Mouse (Mus musculus) cerebellum, adult 2 months (tissue): ENCODE measurements around the gene Coa6.

Experiments
- CTCF ChIP-seq: fragments of 200-500 bp; IDR thresholded peaks from 2 replicates; pipeline ENCODE4 v1.5.1; 2011; ENCODE audit warnings: low read depth, mild to moderate bottlenecking, control low read depth, low read length, moderate library complexity, borderline replicate concordance; ENCODE audit not compliant: insufficient read depth
- POLR2A ChIP-seq: fragments of 200-500 bp; IDR thresholded peaks from 2 replicates; pipeline ENCODE4 v1.6.1; 2011; ENCODE audit warnings: low read length, control low read depth, borderline replicate concordance; ENCODE audit not compliant: insufficient read depth

DNA sequence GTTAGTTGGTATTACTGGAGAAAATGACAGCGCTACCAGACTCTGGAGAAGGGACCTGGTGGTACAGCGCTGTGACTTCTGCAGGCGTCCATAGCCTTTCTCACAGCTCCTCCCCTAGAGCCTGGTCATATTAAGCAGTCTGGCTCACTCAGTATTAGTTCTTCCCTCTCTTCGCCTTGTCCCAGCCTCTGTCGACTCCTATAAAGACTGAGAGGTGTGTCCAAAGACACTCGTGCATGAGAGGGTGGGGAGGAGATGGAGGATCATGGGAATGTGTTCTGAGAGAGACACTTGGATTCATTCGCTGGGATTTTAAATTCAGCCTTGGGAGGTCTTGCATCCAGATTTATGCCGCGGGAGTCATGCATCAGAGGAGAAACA is 595 bp downstream of the Coa6 start:
- TF ChIP-seq CTCF: no peak
- TF ChIP-seq POLR2A: no peak
